Mouse (Mus musculus) CH12.LX (cell line): ENCODE data around the gene Fam198b.

Experiments
- CTCF ChIP-seq, 2 experiments: IDR thresholded peaks in 1 of 2; conservative IDR thresholded peaks in 1 of 2; 2 replicates each; pipeline ENCODE4 v1.5.1; 2011 to 2012; ENCODE audit warnings: low read depth in 2 of 2, low read length in 2 of 2, improper control_type of control experiment in 1 of 2, inconsistent platforms in 1 of 2, mild to moderate bottlenecking in 1 of 2, moderate library complexity in 1 of 2
- E2F4 ChIP-seq: IDR thresholded peaks from 2 replicates; pipeline ENCODE4 v1.6.1; 2011; ENCODE audit warnings: low read depth, low read length, improper control_type of control experiment; ENCODE audit not compliant: insufficient replicate concordance
- EP300 ChIP-seq: IDR thresholded peaks from 2 replicates; pipeline ENCODE4 v1.6.1; 2011; ENCODE audit warnings: low read length, improper control_type of control experiment
- GABPA ChIP-seq: IDR thresholded peaks from 2 replicates; pipeline ENCODE4 v1.6.1; 2012; ENCODE audit warnings: low read depth, low read length, improper control_type of control experiment, inconsistent platforms; ENCODE audit not compliant: insufficient replicate concordance
- HCFC1 ChIP-seq: IDR thresholded peaks from 2 replicates; pipeline ENCODE4 v1.6.1; 2012; ENCODE audit warnings: low read depth, mild to moderate bottlenecking, inconsistent platforms, low read length, improper control_type of control experiment
- MAFK ChIP-seq: IDR thresholded peaks from 2 replicates; pipeline ENCODE4 v1.6.1; 2011; ENCODE audit warnings: low read length, improper control_type of control experiment; ENCODE audit not compliant: insufficient replicate concordance
- MAX ChIP-seq: IDR thresholded peaks from 2 replicates; pipeline ENCODE4 v1.6.1; 2011; ENCODE audit warnings: low read length, improper control_type of control experiment
- POLR2A ChIP-seq: IDR thresholded peaks from 2 replicates; pipeline ENCODE4 v1.6.1; 2011; ENCODE audit warnings: low read depth, mild to moderate bottlenecking, improper control_type of control experiment, low read length
- SIN3A ChIP-seq: IDR thresholded peaks from 2 replicates; pipeline ENCODE4 v1.6.1; 2012; ENCODE audit warnings: low read length, improper control_type of control experiment, inconsistent platforms
- USF2 ChIP-seq: conservative IDR thresholded peaks from 2 replicates; pipeline ENCODE4 v1.6.1; 2011; ENCODE audit warnings: low read depth, low read length, improper control_type of control experiment
- ZC3H11A ChIP-seq: IDR thresholded peaks from 2 replicates; pipeline ENCODE4 v1.6.1; 2012; ENCODE audit warnings: low read depth, mild to moderate bottlenecking, inconsistent platforms, low read length, improper control_type of control experiment
- ZKSCAN1 ChIP-seq: IDR thresholded peaks from 2 replicates; pipeline ENCODE4 v1.6.1; 2012; ENCODE audit warnings: low read depth, inconsistent platforms, low read length, improper control_type of control experiment, borderline replicate concordance

DNA sequence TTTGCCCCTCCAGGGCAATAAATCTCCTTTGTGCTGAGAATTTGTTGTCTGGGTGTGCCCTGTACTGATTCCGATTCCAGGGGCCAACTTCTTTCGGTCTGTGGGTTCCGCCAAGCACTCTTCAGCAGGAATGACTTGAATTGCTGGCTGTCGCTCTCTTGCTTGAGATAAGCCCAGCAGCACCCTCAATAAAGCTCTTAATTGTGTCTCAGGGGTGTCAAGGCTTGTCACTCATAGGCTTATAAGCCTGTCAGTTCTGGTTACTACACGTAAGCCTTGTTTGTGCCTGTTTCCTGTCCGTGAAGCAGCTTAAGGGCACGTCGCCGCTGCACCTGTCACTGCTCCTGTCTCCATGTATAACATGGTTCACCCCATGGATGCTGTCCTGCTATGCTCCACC lies 5.1 kb upstream of the Fam198b start:
- TF ChIP-seq E2F4 (no peak), MAFK (no peak), ZKSCAN1 (no peak), GABPA (no peak), HCFC1 (no peak), MAX (no peak), ZC3H11A (no peak), CTCF (conservative IDR thresholded peaks at IDR 0.05 in 1 of 2, IDR thresholded peaks at IDR 0.05 in 1 of 2; ENCODE audit: low read depth in 2 of 2, low read length in 2 of 2) (no peak), EP300 (no peak), POLR2A (no peak), SIN3A (no peak), USF2 (no peak)
